Mouse (Mus musculus) left cerebral cortex, postnatal 36 days (tissue): ENCODE data around the gene Dscam. TPM values are rescaled to one million over a fixed set of nuclear protein-coding genes. Genes with fewer than 3 reads are reported as not detected.
"Not testable (repeated sequence)": the region's sequence is repeated elsewhere in the genome, so short reads cannot be mapped to it uniquely, and the experiment has no call there.

ENCODE experiments used
- DNase-seq, 2 experiments: peaks; one replicate each; pipeline ENCODE4 v3.0.0; 2021 to 2022; ENCODE audit warnings: low spot score in 2 of 2, mixed read lengths in 1 of 2
- intact Hi-C: fragments of 180-260 bp; cut with DNase I; formaldehyde crosslinking; loops from one replicate; pipeline ENCODE4 v1.15.1; 2025
- total RNA-seq, 2 experiments: library from RNA; stranded (reverse); gene quantifications; 2 replicates each; pipeline ENCODE4 v1.2.3; 2021

Gene Dscam
- total RNA-seq, 2 experiments from 2014 or later, result 44.8 to 47.8 TPM

GRCm38 (mm10) chr16:96906630-96907029 is 263.9 kb downstream of the Dscam start:
- no peak for DNase-seq
- intact Hi-C loops, result no loop called here

- intact Hi-C loops, result loop anchor here (5.0 kb wide), 1 partner anchor 263 kb away; no protein-coding TSS in a partner anchor
- no peak for DNase-seq
These were observed 265.8 kb downstream of the Dscam start for GRCm38 (mm10) chr16:96904761-96905160.

- DNase-seq, result no peak
- intact Hi-C loops, result loop anchor here (5.0 kb wide), 1 partner anchor 263 kb away; no protein-coding TSS in a partner anchor
These were observed 266.2 kb downstream of the Dscam start for GRCm38 (mm10) chr16:96904359-96904758.

- DNase-seq, result no peak
- intact Hi-C loops, result loop anchor here (5.0 kb wide), 1 partner anchor 265 kb away; no protein-coding TSS in a partner anchor
These were observed 268.0 kb downstream of the Dscam start for GRCm38 (mm10) chr16:96902596-96902995.

- intact Hi-C loops, result loop anchor here (5.0 kb wide), 1 partner anchor 266 kb away; no protein-coding TSS in a partner anchor
- no peak for DNase-seq
These were observed 269.1 kb downstream of the Dscam start for GRCm38 (mm10) chr16:96901234-96902014.

- intact Hi-C loops, result loop anchor here (5.0 kb wide), 2 partner anchors 108 to 393 kb away; no protein-coding TSS in a partner anchor
- DNase-seq, result no peak
These were observed 271.2 kb downstream of the Dscam start for GRCm38 (mm10) chr16:96899329-96899728.

- no peak for DNase-seq
- intact Hi-C loops, result loop anchor here (5.0 kb wide), 2 partner anchors 111 to 396 kb away; no protein-coding TSS in a partner anchor
These were observed 273.9 kb downstream of the Dscam start for GRCm38 (mm10) chr16:96896510-96897133.

- DNase-seq, result no peak
- intact Hi-C loops, result no loop called here
These were observed 282.5 kb downstream of the Dscam start for GRCm38 (mm10) chr16:96888036-96888435.

GRCm38 (mm10) chr16:96885817-96886216 is 284.7 kb downstream of the Dscam start:
- DNase-seq, result no peak
- intact Hi-C loops, result no loop called here

GRCm38 (mm10) chr16:96884590-96884989 is 286.0 kb downstream of the Dscam start:
- DNase-seq, intact Hi-C loops: not testable (repeated sequence)

- intact Hi-C loops, result no loop called here
- DNase-seq, result no peak
These were observed 293.3 kb downstream of the Dscam start for GRCm38 (mm10) chr16:96877271-96877670.

- intact Hi-C loops, result no loop called here
- DNase-seq, result no peak
These were observed 297.8 kb downstream of the Dscam start for GRCm38 (mm10) chr16:96872799-96873198.

- peak; percentile 34 to 43 for DNase-seq
- intact Hi-C loops, result no loop called here
These were observed 313.0 kb downstream of the Dscam start for GRCm38 (mm10) chr16:96857571-96857970.

- DNase-seq, result no peak
- intact Hi-C loops, result no loop called here
These were observed 315.5 kb downstream of the Dscam start for GRCm38 (mm10) chr16:96855060-96855459.

GRCm38 (mm10) chr16:96852383-96852782 is 318.2 kb downstream of the Dscam start:
- intact Hi-C loops, result loop anchor here (5.0 kb wide), 4 partner anchors 160 to 435 kb away; no protein-coding TSS in a partner anchor
- no peak for DNase-seq

- no peak for DNase-seq
- intact Hi-C loops, result no loop called here
These were observed 321.6 kb downstream of the Dscam start for GRCm38 (mm10) chr16:96848916-96849315.

GRCm38 (mm10) chr16:96846585-96846984 is 324.0 kb downstream of the Dscam start:
- intact Hi-C loops, result no loop called here

GRCm38 (mm10) chr16:96846113-96846512 is 324.4 kb downstream of the Dscam start:
- DNase-seq, result no peak
- intact Hi-C loops, result no loop called here

More at GRCm38 (mm10) chr16:96846585-96846984, 324.0 kb downstream of the Dscam start:
- no peak for DNase-seq

- no peak for DNase-seq
- intact Hi-C loops, result no loop called here
These were observed 325.0 kb downstream of the Dscam start for GRCm38 (mm10) chr16:96845475-96846098.
